Mouse (Mus musculus) kidney, adult 2 months (tissue): ENCODE measurements around the gene Adcy4. TPM values are rescaled to one million over a fixed set of nuclear protein-coding genes. Genes with fewer than 3 reads are reported as not detected.

Experiments used
- DNase-seq: peaks from one replicate; pipeline ENCODE4 v3.0.0; 2021
- H3K27ac ChIP-seq: fragments of 200-500 bp; 2 replicates; pipeline ENCODE4 v1.5.1; 2012; ENCODE audit warnings: low read depth, low read length, control low read depth, inconsistent platforms; ENCODE audit not compliant: insufficient read depth
- H3K27me3 ChIP-seq: fragments of 200-500 bp; replicated peaks from 2 replicates; pipeline ENCODE4 v1.6.1; 2012; ENCODE audit warnings: mild to moderate bottlenecking, moderate library complexity, low read length, inconsistent platforms; ENCODE audit not compliant: control insufficient read depth, insufficient read depth
- H3K36me3 ChIP-seq: fragments of 200-500 bp; 2 replicates; pipeline ENCODE4 v1.6.1; 2012; ENCODE audit warnings: mild to moderate bottlenecking, moderate library complexity, low read length, inconsistent platforms; ENCODE audit not compliant: control insufficient read depth, insufficient read depth
- H3K4me1 ChIP-seq: fragments of 200-500 bp; 2 replicates; pipeline ENCODE4 v1.6.1; 2011; ENCODE audit warnings: low read length; ENCODE audit not compliant: control insufficient read depth, insufficient read depth
- H3K4me3 ChIP-seq: fragments of 200-500 bp; 2 replicates; pipeline ENCODE4 v1.5.1; 2011; ENCODE audit warnings: mild to moderate bottlenecking, low read depth, low read length, control low read depth; ENCODE audit not compliant: insufficient read depth
- CTCF ChIP-seq: fragments of 200-500 bp; conservative IDR thresholded peaks from 2 replicates; pipeline ENCODE4 v1.5.1; 2011; ENCODE audit warnings: low read depth, mild to moderate bottlenecking, control low read depth, low read length, moderate library complexity, mixed read lengths; ENCODE audit not compliant: insufficient read depth, insufficient read length
- POLR2A ChIP-seq: fragments of 200-500 bp; IDR thresholded peaks from one replicate; pipeline ENCODE4 v1.6.1; 2011; ENCODE audit warnings: low read depth, low read length, control low read depth
- WGBS: fragments of 180-500 bp; shearing (Covaris S2); methylation state at CpG from one replicate; pipeline ENCODE4 v1.1.7; 2018; 5-methylcytosine and 5-hydroxymethylcytosine counted together
- polyA plus RNA-seq: library from polyadenylated mRNA; depleted of rRNA; stranded (reverse); fragments of >200 nt; gene quantifications from 2 replicates; pipeline ENCODE4 v1.2.3, GENCODE M21; 2012; rRNA removed

Gene Adcy4
- polyA plus RNA-seq, 1 experiment, result 16.9 TPM

DNA sequence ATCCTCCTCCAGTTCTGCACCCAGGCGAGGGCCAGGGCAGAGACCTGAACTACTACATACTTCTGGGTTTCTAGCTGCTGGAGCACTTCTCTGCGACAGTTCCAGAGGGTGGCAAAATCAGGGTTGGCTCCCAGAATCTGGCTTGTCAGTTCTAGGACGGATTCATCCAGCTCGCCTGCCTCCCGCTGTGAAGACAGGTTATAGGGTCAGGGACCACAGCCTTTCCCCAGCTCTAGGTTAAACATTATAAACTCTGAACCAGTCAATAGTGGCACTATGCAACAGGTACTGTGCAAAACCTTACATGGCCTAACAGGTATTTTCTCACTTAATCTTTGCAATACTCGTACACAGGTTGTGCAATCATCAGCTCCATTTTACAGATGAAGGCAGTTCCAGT is 62.8 kb downstream of the Adcy4 start:
- Histone ChIP-seq H3K4me3 (peak overlapping the region; percentile 23; the same call in 1 of the 2 replicates), H3K36me3 (no peaks in the 10 kb centered on the region), H3K4me1 (peaks cover 20% of the 10 kb centered on the region; the same call in 1 of the 2 replicates), H3K27ac (peak overlapping the region; percentile 77), H3K27me3 (no peaks in the 10 kb centered on the region)
- no peak for TF ChIP-seq POLR2A
- TF ChIP-seq CTCF, result no peak
- WGBS, result 48% methylated on average over 6 of the region's 6 CpGs
- peak; percentile 84 for DNase-seq

DNA sequence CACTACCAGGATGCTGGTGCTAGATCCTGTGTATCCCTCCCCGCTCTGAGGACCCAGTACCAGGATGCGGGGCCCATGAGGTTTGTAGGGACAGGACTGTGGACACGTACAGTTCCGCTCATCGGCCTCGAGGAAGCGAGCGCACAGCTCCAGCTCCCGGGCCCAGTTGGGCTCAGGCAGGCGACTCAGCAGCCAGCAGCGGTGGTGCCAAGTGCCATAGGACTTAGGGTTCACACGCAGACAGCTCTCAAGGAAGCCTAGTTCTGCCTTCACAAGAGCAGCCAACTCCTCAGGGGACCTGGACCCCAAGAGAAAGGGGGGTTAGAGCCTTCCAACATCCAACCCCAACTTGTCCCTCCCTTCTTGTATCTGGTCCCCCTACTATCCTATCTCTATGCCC is 63.2 kb downstream of the Adcy4 start:
- H3K36me3 ChIP-seq, result no peaks in the 10 kb centered on the region
- no peaks in the 10 kb centered on the region for H3K27me3 ChIP-seq
- H3K27ac ChIP-seq, result peak overlapping the region; percentile 77
- peak; percentile 35 for DNase-seq
- TF ChIP-seq CTCF (no peak), POLR2A (no peak)
- 67% methylated on average over 12 of the region's 12 CpGs for WGBS
- H3K4me3 ChIP-seq, result peak overlapping the region; percentile 23; the same call in 1 of the 2 replicates
- H3K4me1 ChIP-seq, result peaks cover 20% of the 10 kb centered on the region; the same call in 1 of the 2 replicates

DNA sequence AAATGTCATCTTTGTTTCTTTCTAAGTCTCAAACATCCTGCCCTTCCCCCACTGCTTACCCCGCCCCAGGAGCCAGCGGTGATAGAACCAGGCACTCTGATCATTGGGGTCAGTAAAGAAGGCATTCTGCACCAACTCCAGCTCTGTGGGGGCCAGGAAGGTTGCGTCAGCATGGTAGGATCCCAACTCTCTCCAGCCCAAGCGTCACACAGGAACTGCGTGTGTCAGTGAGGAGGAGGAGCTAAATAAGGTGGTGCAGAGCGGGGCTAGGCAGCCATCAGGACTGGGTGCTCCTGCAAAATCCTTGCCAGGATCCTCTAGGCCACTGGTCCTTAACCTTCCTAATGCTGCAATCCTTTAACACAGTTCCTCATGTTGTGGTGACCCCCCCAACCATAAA is 64.2 kb downstream of the Adcy4 start:
- TF ChIP-seq CTCF (no peak), POLR2A (no peak)
- no peaks in the 10 kb centered on the region for H3K27me3 ChIP-seq
- WGBS, result 85% methylated on average over 6 of the region's 6 CpGs
- DNase-seq, result no peak
- H3K36me3 ChIP-seq, result no peaks in the 10 kb centered on the region
- peaks cover 26% of the 10 kb centered on the region for H3K4me1 ChIP-seq
- no peak overlapping the region for H3K27ac ChIP-seq
- H3K4me3 ChIP-seq, result no peak overlapping the region

Other genes starting within 250 kb of the Adcy4 start
- 22.9 and 27.4 TPM in 2 replicates for gene Pck2, start 243.8 kb downstream of the Adcy4 start, polyA plus RNA-seq
- gene Dcaf11, start 224.1 kb downstream of the Adcy4 start, polyA plus RNA-seq, result 223 and 243 TPM in 2 replicates
- 0.75 and 1.4 TPM in 2 replicates for gene A730061H03Rik, start 223.7 kb downstream of the Adcy4 start, polyA plus RNA-seq
- gene Fitm1, start 208.5 kb downstream of the Adcy4 start, polyA plus RNA-seq, result 115 and 116 TPM in 2 replicates
- gene Psme1, start 206.0 kb downstream of the Adcy4 start, polyA plus RNA-seq, result 60.5 and 77.5 TPM in 2 replicates
- 21.9 and 24.9 TPM in 2 replicates for gene Emc9, start 198.8 kb downstream of the Adcy4 start, polyA plus RNA-seq
- gene Psme2, start 193.0 kb downstream of the Adcy4 start, polyA plus RNA-seq, result 53.1 and 60.2 TPM in 2 replicates
- gene Rnf31, start 192.4 kb downstream of the Adcy4 start, polyA plus RNA-seq, result 27.0 and 27.6 TPM in 2 replicates
- 36.9 and 39.9 TPM in 2 replicates for gene Irf9, start 180.5 kb downstream of the Adcy4 start, polyA plus RNA-seq
- gene Rec8, start 166.1 kb downstream of the Adcy4 start, polyA plus RNA-seq, result 11.4 and 13.3 TPM in 2 replicates
- 69.7 and 84.9 TPM in 2 replicates for gene Ipo4, start 148.1 kb downstream of the Adcy4 start, polyA plus RNA-seq
- 3.2 and 4.0 TPM in 2 replicates for gene Gm49378, start 146.2 kb downstream of the Adcy4 start, polyA plus RNA-seq
- 109 and 110 TPM in 2 replicates for gene Tm9sf1, start 140.3 kb downstream of the Adcy4 start, polyA plus RNA-seq
- 0.67 and 0.79 TPM in 2 replicates for gene Tssk4, start 133.9 kb downstream of the Adcy4 start, polyA plus RNA-seq
- gene Mdp1, start 123.6 kb downstream of the Adcy4 start, polyA plus RNA-seq, result 22.4 and 27.2 TPM in 2 replicates
- gene Gmpr2, start 112.2 kb downstream of the Adcy4 start, polyA plus RNA-seq, result 18.7 and 21.7 TPM in 2 replicates
- gene Nedd8, start 112.0 kb downstream of the Adcy4 start, polyA plus RNA-seq, result 321 and 438 TPM in 2 replicates
- 9.9 and 10.2 TPM in 2 replicates for gene Tinf2, start 102.3 kb downstream of the Adcy4 start, polyA plus RNA-seq
- 29.6 and 30.1 TPM in 2 replicates for gene Tgm1, start 70.2 kb downstream of the Adcy4 start, polyA plus RNA-seq
- 70.0 and 86.9 TPM in 2 replicates for gene Rabggta, start 61.8 kb downstream of the Adcy4 start, polyA plus RNA-seq
- 223 and 228 TPM in 2 replicates for gene Dhrs1, start 38.4 kb downstream of the Adcy4 start, polyA plus RNA-seq
- gene Nop9, start 38.4 kb downstream of the Adcy4 start, polyA plus RNA-seq, result 12.9 and 16.1 TPM in 2 replicates
- 485 and 513 TPM in 2 replicates for gene Cideb, start 25.6 kb downstream of the Adcy4 start, polyA plus RNA-seq
- gene Ltb4r2, start 22.7 kb downstream of the Adcy4 start, polyA plus RNA-seq, result 0.56 and 0.76 TPM in 2 replicates
- 0.75 and 1.1 TPM in 2 replicates for gene Ltb4r1, start 18.1 kb downstream of the Adcy4 start, polyA plus RNA-seq
- 3.5 and 4.7 TPM in 2 replicates for gene Ripk3, start 4.8 kb upstream of the Adcy4 start, polyA plus RNA-seq
- gene Nfatc4, start 39.0 kb upstream of the Adcy4 start, polyA plus RNA-seq, result 4.3 and 5.0 TPM in 2 replicates
- 6.6 and 7.6 TPM in 2 replicates for gene Nynrin, start 69.9 kb upstream of the Adcy4 start, polyA plus RNA-seq
- gene Cbln3, start 100.3 kb upstream of the Adcy4 start, polyA plus RNA-seq, result 0.08 and 0.13 TPM in 2 replicates
- gene Khnyn, start 100.9 kb upstream of the Adcy4 start, polyA plus RNA-seq, result 11.1 and 11.9 TPM in 2 replicates
- gene Sdr39u1, start 116.2 kb upstream of the Adcy4 start, polyA plus RNA-seq, result 132 and 133 TPM in 2 replicates
- 0.42 and 0.99 TPM in 2 replicates for gene Cma1, start 160.6 kb upstream of the Adcy4 start, polyA plus RNA-seq
- not detected in 2 replicates for gene Cma2, start 166.9 kb upstream of the Adcy4 start, polyA plus RNA-seq
- gene Mcpt1, start 233.9 kb upstream of the Adcy4 start, polyA plus RNA-seq, result not detected in 2 replicates
- gene Mcpt9, start 246.4 kb upstream of the Adcy4 start, polyA plus RNA-seq, result not detected in 2 replicates